Mouse (Mus musculus): ENCODE results near the gene Endou. TPM values are rescaled to one million over a fixed set of nuclear protein-coding genes. Genes with fewer than 3 reads are reported as not detected.
A peak's percentile ranks its signal among the peaks of the same experiment; 100 is the strongest.
"Not testable (repeated sequence)": the region's sequence is repeated elsewhere in the genome, so short reads cannot be mapped to it uniquely, and the experiment has no call there.

The Endou gene
- polyA plus RNA-seq, 1 experiment from 2014 or later = 0.11 TPM

- H3K27me3 ChIP-seq (ENCODE audit: insufficient read depth, poor library complexity, severe bottlenecking); H3K9me3 ChIP-seq; H3K4me3 ChIP-seq; DNase-seq (ENCODE audit: low spot score): not testable (repeated sequence)
- 65% methylated on average over 16 of the region's 17 CpGs for WGBS
- Histone ChIP-seq H3K27ac (peak overlapping the region; percentile 72; the same call in 1 of the 2 replicates), H3K36me3 (peaks cover 10% of the 10 kb centered on the region), H3K4me1 (peaks cover 17% of the 10 kb centered on the region; the same call in 1 of the 2 replicates)
Observed at GRCm38 (mm10) chr15:97668158-97668877, 62.8 kb downstream of the Endou start.

- 35% methylated on average over 7 of the region's 7 CpGs for WGBS
- Histone ChIP-seq H3K36me3 (peaks cover 3% of the 10 kb centered on the region; the same call in 1 of the 2 replicates), H3K9me3 (no peaks in the 10 kb centered on the region), H3K27ac (peak overlapping the region; percentile 72; the same call in 1 of the 2 replicates), H3K27me3 (ENCODE audit: insufficient read depth, poor library complexity, severe bottlenecking) (no peaks in the 10 kb centered on the region), H3K4me3 (no peak overlapping the region), H3K4me1 (peaks cover 16% of the 10 kb centered on the region; the same call in 1 of the 2 replicates)
- peak; percentile 86 for DNase-seq (ENCODE audit: low spot score)
Observed at GRCm38 (mm10) chr15:97667437-97667836, 63.7 kb downstream of the Endou start.

GRCm38 (mm10) chr15:97666457-97666770 is 64.7 kb downstream of the Endou start:
- H3K36me3 ChIP-seq = no peaks in the 10 kb centered on the region

GRCm38 (mm10) chr15:97665770-97666456 is 65.2 kb downstream of the Endou start:
- H3K27ac ChIP-seq = no peak overlapping the region
- peaks cover 10% of the 10 kb centered on the region; the same call in 1 of the 2 replicates for H3K4me1 ChIP-seq
- H3K36me3 ChIP-seq = no peaks in the 10 kb centered on the region
- no peak for DNase-seq (ENCODE audit: low spot score)
- H3K9me3 ChIP-seq = no peaks in the 10 kb centered on the region
- WGBS = 68% methylated on average over 25 of the region's 25 CpGs
- no peak overlapping the region for H3K4me3 ChIP-seq
- H3K27me3 ChIP-seq (ENCODE audit: insufficient read depth, poor library complexity, severe bottlenecking) = no peaks in the 10 kb centered on the region

More at GRCm38 (mm10) chr15:97666457-97666770, 64.7 kb downstream of the Endou start:
- H3K9me3 ChIP-seq = no peaks in the 10 kb centered on the region
- DNase-seq (ENCODE audit: low spot score) = no peak
- peaks cover 10% of the 10 kb centered on the region; the same call in 1 of the 2 replicates for H3K4me1 ChIP-seq
- H3K4me3 ChIP-seq = no peak overlapping the region
- no peak overlapping the region for H3K27ac ChIP-seq
- 88% methylated on average over 10 of the region's 10 CpGs for WGBS
- H3K27me3 ChIP-seq (ENCODE audit: insufficient read depth, poor library complexity, severe bottlenecking) = no peaks in the 10 kb centered on the region

GRCm38 (mm10) chr15:97664981-97665668 is 66.0 kb downstream of the Endou start:
- H3K4me3 ChIP-seq = no peak overlapping the region
- no peak overlapping the region for H3K27ac ChIP-seq
- H3K4me1 ChIP-seq = peaks cover 6% of the 10 kb centered on the region; the same call in 1 of the 2 replicates
- H3K36me3 ChIP-seq = no peaks in the 10 kb centered on the region
- WGBS = 63% methylated on average over 16 of the region's 16 CpGs
- no peaks in the 10 kb centered on the region for H3K9me3 ChIP-seq
- DNase-seq (ENCODE audit: low spot score) = no peak
- no peaks in the 10 kb centered on the region for H3K27me3 ChIP-seq (ENCODE audit: insufficient read depth, poor library complexity, severe bottlenecking)

GRCm38 (mm10) chr15:97663750-97664406 is 67.3 kb downstream of the Endou start:
- WGBS = 6% methylated on average over 19 of the region's 19 CpGs
- no peaks in the 10 kb centered on the region for H3K36me3 ChIP-seq
- H3K4me1 ChIP-seq = 0 out of 2 replicates have a peak, but pooled peaks cover under 1% of the 10 kb centered on the region
- H3K9me3 ChIP-seq = no peaks in the 10 kb centered on the region
- H3K4me3 ChIP-seq = peak overlapping the region; percentile 64
- peak overlapping the region; percentile 65 for H3K27ac ChIP-seq
- peak; percentile 79 for DNase-seq (ENCODE audit: low spot score)
- H3K27me3 ChIP-seq (ENCODE audit: insufficient read depth, poor library complexity, severe bottlenecking) = no peaks in the 10 kb centered on the region

Other genes starting within 250 kb of the Endou start
- 24.0 and 27.1 TPM in 2 replicates for gene Rpap3, start 25.5 kb downstream of the Endou start, polyA plus RNA-seq (2016; fragmentation: Nextera tagmentation; extraction: Ambion mirVana)
- gene Rapgef3, start 36.6 kb upstream of the Endou start, polyA plus RNA-seq (2016; fragmentation: Nextera tagmentation; extraction: Ambion mirVana) = 10.2 and 13.4 TPM in 2 replicates
- 32.1 and 41.1 TPM in 2 replicates for gene Slc48a1, start 47.2 kb upstream of the Endou start, polyA plus RNA-seq (2016; fragmentation: Nextera tagmentation; extraction: Ambion mirVana)
- gene Hdac7, start 113.2 kb upstream of the Endou start, polyA plus RNA-seq (2016; fragmentation: Nextera tagmentation; extraction: Ambion mirVana) = 23.4 and 26.7 TPM in 2 replicates
- gene Vdr, start 179.3 kb upstream of the Endou start, polyA plus RNA-seq (2016; fragmentation: Nextera tagmentation; extraction: Ambion mirVana) = 0.75 and 0.77 TPM in 2 replicates
- 32.0 and 33.5 TPM in 2 replicates for gene Tmem106c, start 232.9 kb upstream of the Endou start, polyA plus RNA-seq (2016; fragmentation: Nextera tagmentation; extraction: Ambion mirVana)

Measured in heart, embryonic 10.5 days (tissue).